ENCODE assay signal across 9 mouse cellular contexts in the genomic region with DNA sequence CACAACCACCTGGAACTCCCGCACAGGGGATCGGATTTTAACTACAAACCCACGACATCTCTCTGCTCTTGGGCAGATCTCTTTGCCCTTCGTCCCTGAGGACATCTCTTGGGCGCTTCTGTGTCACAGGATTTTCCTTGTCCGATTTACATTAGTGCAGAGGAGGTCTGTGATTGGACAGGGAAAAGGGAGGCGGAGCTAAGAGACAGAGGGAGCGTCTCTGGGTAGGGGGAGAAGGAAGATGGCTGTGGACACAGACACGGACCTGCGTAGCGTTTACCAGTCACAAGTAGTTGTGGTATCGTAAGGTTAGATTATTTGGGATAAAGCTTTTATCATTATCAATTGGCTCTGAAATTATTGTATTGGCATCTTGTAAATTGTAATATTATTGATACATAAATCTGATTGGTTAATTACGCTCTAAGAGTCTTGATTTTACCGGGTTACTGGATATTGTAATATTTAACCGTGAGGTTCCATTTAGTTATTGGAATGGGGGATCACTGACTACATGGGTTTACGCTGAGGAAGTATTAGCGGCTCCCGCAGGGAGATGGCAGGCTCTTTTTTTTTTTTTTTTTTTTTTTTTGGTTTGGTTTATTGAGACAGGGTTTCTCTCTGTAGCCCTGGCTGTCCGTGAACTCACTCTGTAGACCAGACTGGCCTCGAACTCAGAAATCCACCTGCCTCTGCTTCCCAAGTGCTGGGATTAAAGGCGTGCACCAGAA. TPM values are rescaled to one million over a fixed set of nuclear protein-coding genes. Genes with fewer than 3 reads are reported as not detected.
A peak's percentile ranks its signal among the peaks of the same experiment; 100 is the strongest.
DNase-seq lines count a peak whose midpoint lies in the region; ATAC-seq lines count a peak whose summit lies in the region.
"Had no signal": no experiment of that assay in that cellular context is flagged by ENCODE, and none has a peak within 500 bp of the region (broad histone marks: within the 10 kb centered on the region; RNA-seq: fewer than 3 reads in every experiment).

No protein-coding gene starts in this region.

- no peaks in the 10 kb centered on the region for H3K9me3 ChIP-seq in intestine, embryonic 16.5 days (ENCODE audit: control insufficient read depth, low read length)
- no peaks in the 10 kb centered on the region for H3K9me3 ChIP-seq in neural tube, embryonic 14.5 days (ENCODE audit: control insufficient read depth, low read length)

- H3K9ac ChIP-seq in intestine, embryonic 16.5 days (ENCODE audit: low read depth, low read length): no peak overlapping the region
- 0 out of 2 replicates have a peak overlapping the region, but pooled peaks have one; percentile 11 for H3K9ac ChIP-seq in neural tube, embryonic 14.5 days (replicated peaks; ENCODE audit: low read depth, low read length)

- H3K4me3 ChIP-seq in intestine, embryonic 16.5 days (ENCODE audit: low read length): no peak overlapping the region
- peak overlapping the region; percentile 22; the same call in 1 of the 2 replicates for H3K4me3 ChIP-seq in neural tube, embryonic 14.5 days (ENCODE audit: low read depth, low read length)

- peak; percentile 8; the same call in 1 of the 2 replicates for ATAC-seq in intestine, embryonic 16.5 days
- ATAC-seq in neural tube, embryonic 14.5 days (ENCODE audit: low read depth): peak; percentile 94

- DNase-seq in kidney, adult 18-20 months: peak; percentile 21
- DNase-seq in kidney, postnatal 10 days: no peak
- peak; percentile 65 for DNase-seq in embryo, embryonic 11 days
- DNase-seq in spleen, postnatal 4 days (ENCODE audit: low spot score in 2 of 2): no peak
- no peak for DNase-seq in spleen, postnatal 14 days (ENCODE audit: low spot score in 2 of 2)
- no peak for DNase-seq in gastrocnemius, postnatal 14 days

- no peaks in the 10 kb centered on the region for H3K36me3 ChIP-seq in intestine, embryonic 16.5 days (ENCODE audit: control insufficient read depth, insufficient read depth, low read length)
- H3K36me3 ChIP-seq in neural tube, embryonic 14.5 days (ENCODE audit: control insufficient read depth, insufficient read depth, low read length): no peaks in the 10 kb centered on the region

- intact Hi-C loops in gastrocnemius, postnatal 14 days (cut with DNase I; ENCODE audit: low total_unique reads): no loop called here

- H3K27ac ChIP-seq in intestine, embryonic 16.5 days (ENCODE audit: low read length): no peak overlapping the region
- H3K27ac ChIP-seq in neural tube, embryonic 14.5 days (ENCODE audit: low read depth, low read length): peak overlapping the region; percentile 57

- WGBS in intestine, embryonic 16.5 days: 38% methylated on average over 21 of the region's 21 CpGs
- WGBS in neural tube, embryonic 14.5 days: 37% methylated on average over 21 of the region's 21 CpGs

- H3K4me2 ChIP-seq in intestine, embryonic 16.5 days (ENCODE audit: low read depth, low read length): peak overlapping the region; percentile 32
- H3K4me2 ChIP-seq in neural tube, embryonic 14.5 days (ENCODE audit: low read depth, low read length): peak overlapping the region; percentile 38

- no peaks in the 10 kb centered on the region for H3K27me3 ChIP-seq in intestine, embryonic 16.5 days (replicated peaks; ENCODE audit: control insufficient read depth, insufficient read depth, low read length)
- no peaks in the 10 kb centered on the region for H3K27me3 ChIP-seq in neural tube, embryonic 14.5 days (ENCODE audit: control insufficient read depth, insufficient read depth, low read length)

- H3K4me1 ChIP-seq in intestine, embryonic 16.5 days (ENCODE audit: control insufficient read depth, insufficient read depth, low read length): no peaks in the 10 kb centered on the region
- no peaks in the 10 kb centered on the region for H3K4me1 ChIP-seq in neural tube, embryonic 14.5 days (ENCODE audit: control insufficient read depth, insufficient read depth, low read length)

RNA-seq across cellular contexts. Expression of gene C1rl, which starts 7.3 kb away (rescaled TPM):
- polyA plus RNA-seq in intestine, embryonic 16.5 days (2015; fragmentation: Nextera tagmentation; extraction: Ambion mirVana): 3.0 and 3.5 TPM in 2 replicates
- polyA plus RNA-seq in neural tube, embryonic 14.5 days (2014; fragmentation: Nextera tagmentation; extraction: Ambion mirVana): 0.22 and 0.29 TPM in 2 replicates
- total RNA-seq in gastrocnemius, postnatal 14 days (2021): 1 to 10 TPM in 1 of 2 experiments, under 1 TPM in 1; 0.64 to 1.2 TPM

RNA-seq across cellular contexts. Expression of gene Clstn3, which starts 21.0 kb away (rescaled TPM):
- 3.5 and 4.1 TPM in 2 replicates for polyA plus RNA-seq in intestine, embryonic 16.5 days (2015; fragmentation: Nextera tagmentation; extraction: Ambion mirVana)
- 90.4 and 96.1 TPM in 2 replicates for polyA plus RNA-seq in neural tube, embryonic 14.5 days (2014; fragmentation: Nextera tagmentation; extraction: Ambion mirVana)
- total RNA-seq in gastrocnemius, postnatal 14 days (2021): 1 to 10 TPM in 1 of 2 experiments, under 1 TPM in 1; 0.60 to 1.6 TPM

RNA-seq across cellular contexts. Expression of gene C1ra, which starts 26.6 kb away (rescaled TPM):
- 5.1 TPM in 2 replicates for polyA plus RNA-seq in intestine, embryonic 16.5 days (2015; fragmentation: Nextera tagmentation; extraction: Ambion mirVana)
- polyA plus RNA-seq in neural tube, embryonic 14.5 days (2014; fragmentation: Nextera tagmentation; extraction: Ambion mirVana): 0.11 and 0.33 TPM in 2 replicates
- 10 to 100 TPM; 11.8 to 16.3 TPM for total RNA-seq in gastrocnemius, postnatal 14 days (2021)

RNA-seq across cellular contexts. Expression of gene C1s1, which starts 56.6 kb away (rescaled TPM):
- polyA plus RNA-seq in intestine, embryonic 16.5 days (2015; fragmentation: Nextera tagmentation; extraction: Ambion mirVana): 6.3 and 6.6 TPM in 2 replicates
- polyA plus RNA-seq in neural tube, embryonic 14.5 days (2014; fragmentation: Nextera tagmentation; extraction: Ambion mirVana): 0.72 and 0.75 TPM in 2 replicates
- 10 to 100 TPM; 31.6 to 40.4 TPM for total RNA-seq in gastrocnemius, postnatal 14 days (2021)
- total RNA-seq: hematopoietic stem cell, adult 5-6 weeks had no signal

Comparison
In these comparisons a context has a peak if more than half of its experiments do, and no peak if none do; other contexts are left out.
1. DNase-seq: peak in kidney, adult 18-20 months (single experiment) and embryo, embryonic 11 days (single experiment); none in kidney, postnatal 10 days (single experiment), spleen, postnatal 4 days (0 of 2), spleen, postnatal 14 days (0 of 2) and gastrocnemius, postnatal 14 days (single experiment).
2. RNA of gene Clstn3, which starts 21.0 kb away (polyA plus RNA-seq): 90.4 to 96.1 TPM in neural tube, embryonic 14.5 days; 3.5 to 4.1 TPM in intestine, embryonic 16.5 days; every median in the first group is over 10 times any median in the second.